Comparison of ENCODE assay signal across 8 mouse cellular contexts in genomic region chr3:32511191-32511550, GRCm38 (mm10). TPM values are rescaled to one million over a fixed set of nuclear protein-coding genes. Genes with fewer than 3 reads are reported as not detected.
A peak's percentile ranks its signal among the peaks of the same experiment; 100 is the strongest.
DNase-seq lines count a peak whose midpoint lies in the region; ATAC-seq lines count a peak whose summit lies in the region.

No protein-coding gene starts in this region.

- peak overlapping the region; percentile 80 for H3K27ac ChIP-seq in kidney, embryonic 16.5 days (ENCODE audit: low read length)
- peak overlapping the region; percentile 79; the same call in 1 of the 2 replicates for H3K27ac ChIP-seq in embryonic facial prominence, embryonic 14.5 days (replicated peaks; ENCODE audit: low read depth, low read length)
- H3K27ac ChIP-seq in limb, embryonic 11.5 days (replicated peaks; ENCODE audit: low read depth, low read length): no peak overlapping the region
- peak overlapping the region; percentile 80; the same call in 1 of the 2 replicates for H3K27ac ChIP-seq in midbrain, embryonic 14.5 days (replicated peaks; ENCODE audit: low read depth, low read length)

- WGBS in kidney, embryonic 16.5 days: 3% methylated on average over 13 of the region's 13 CpGs
- 5% methylated on average over 13 of the region's 13 CpGs for WGBS in embryonic facial prominence, embryonic 14.5 days
- 7% methylated on average over 13 of the region's 13 CpGs for WGBS in limb, embryonic 11.5 days
- WGBS in midbrain, embryonic 14.5 days: 7% methylated on average over 13 of the region's 13 CpGs

- no peaks in the 10 kb centered on the region for H3K9me3 ChIP-seq in kidney, embryonic 16.5 days (ENCODE audit: low read length)
- H3K9me3 ChIP-seq in embryonic facial prominence, embryonic 14.5 days (ENCODE audit: control insufficient read depth, low read length): no peaks in the 10 kb centered on the region
- H3K9me3 ChIP-seq in limb, embryonic 11.5 days (ENCODE audit: control insufficient read depth, low read length): no peaks in the 10 kb centered on the region
- no peaks in the 10 kb centered on the region for H3K9me3 ChIP-seq in midbrain, embryonic 14.5 days (ENCODE audit: control insufficient read depth, low read length)

- peaks cover 10% of the 10 kb centered on the region for H3K36me3 ChIP-seq in kidney, embryonic 16.5 days (ENCODE audit: insufficient read depth, low read length)
- peaks cover 26% of the 10 kb centered on the region; the same call in 1 of the 2 replicates for H3K36me3 ChIP-seq in embryonic facial prominence, embryonic 14.5 days (ENCODE audit: control insufficient read depth, insufficient read depth, low read length)
- no peaks in the 10 kb centered on the region for H3K36me3 ChIP-seq in limb, embryonic 11.5 days (ENCODE audit: control insufficient read depth, insufficient read depth, low read length)
- H3K36me3 ChIP-seq in midbrain, embryonic 14.5 days (ENCODE audit: control insufficient read depth, insufficient read depth, low read length): peaks cover 16% of the 10 kb centered on the region

- ATAC-seq in kidney, embryonic 16.5 days (ENCODE audit: low FRiP score, low TSS enrichment): no peak
- no peak for ATAC-seq in embryonic facial prominence, embryonic 14.5 days (ENCODE audit: low read depth)
- no peak for ATAC-seq in limb, embryonic 11.5 days (ENCODE audit: insufficient number of reproducible peaks, low FRiP score, low TSS enrichment, low read depth)
- ATAC-seq in midbrain, embryonic 14.5 days (ENCODE audit: low FRiP score, low TSS enrichment): no peak

- peak overlapping the region; percentile 76 for H3K4me3 ChIP-seq in kidney, embryonic 16.5 days (ENCODE audit: low read length)
- peak overlapping the region; percentile 88 for H3K4me3 ChIP-seq in embryonic facial prominence, embryonic 14.5 days (ENCODE audit: low read depth, low read length)
- peak overlapping the region; percentile 70 for H3K4me3 ChIP-seq in limb, embryonic 11.5 days (ENCODE audit: low read depth, low read length)
- H3K4me3 ChIP-seq in midbrain, embryonic 14.5 days (replicated peaks; ENCODE audit: low read depth, low read length): peak overlapping the region; percentile 89

- peak overlapping the region; percentile 96 for H3K9ac ChIP-seq in kidney, embryonic 16.5 days (replicated peaks; ENCODE audit: low read length)
- H3K9ac ChIP-seq in embryonic facial prominence, embryonic 14.5 days (ENCODE audit: low read depth, low read length): peak overlapping the region; percentile 96
- peak overlapping the region; percentile 92; the same call in 1 of the 2 replicates for H3K9ac ChIP-seq in limb, embryonic 11.5 days (ENCODE audit: low read length)
- H3K9ac ChIP-seq in midbrain, embryonic 14.5 days (replicated peaks; ENCODE audit: low read length): peak overlapping the region; percentile 93

- no peaks in the 10 kb centered on the region for H3K27me3 ChIP-seq in kidney, embryonic 16.5 days (ENCODE audit: insufficient read depth, low read length)
- H3K27me3 ChIP-seq in embryonic facial prominence, embryonic 14.5 days (replicated peaks; ENCODE audit: control insufficient read depth, insufficient read depth, low read length): no peaks in the 10 kb centered on the region
- H3K27me3 ChIP-seq in limb, embryonic 11.5 days (ENCODE audit: control insufficient read depth, insufficient read depth, low read length): no peaks in the 10 kb centered on the region
- no peaks in the 10 kb centered on the region for H3K27me3 ChIP-seq in midbrain, embryonic 14.5 days (ENCODE audit: control insufficient read depth, insufficient read depth, low read length)

- H3K4me2 ChIP-seq in kidney, embryonic 16.5 days (replicated peaks; ENCODE audit: low read depth, low read length): peak overlapping the region; percentile 71
- peak overlapping the region; percentile 80 for H3K4me2 ChIP-seq in embryonic facial prominence, embryonic 14.5 days (ENCODE audit: low read depth, low read length)
- peak overlapping the region; percentile 57 for H3K4me2 ChIP-seq in limb, embryonic 11.5 days (ENCODE audit: low read depth, severe bottlenecking)
- peak overlapping the region; percentile 66 for H3K4me2 ChIP-seq in midbrain, embryonic 14.5 days (ENCODE audit: low read length)

- H3K4me1 ChIP-seq in kidney, embryonic 16.5 days (ENCODE audit: insufficient read depth, low read length): peaks cover 24% of the 10 kb centered on the region
- H3K4me1 ChIP-seq in embryonic facial prominence, embryonic 14.5 days (ENCODE audit: control insufficient read depth, insufficient read depth, low read length): peaks cover 11% of the 10 kb centered on the region; the same call in 1 of the 2 replicates
- no peaks in the 10 kb centered on the region for H3K4me1 ChIP-seq in limb, embryonic 11.5 days (ENCODE audit: control insufficient read depth, insufficient read depth, low read length)
- H3K4me1 ChIP-seq in midbrain, embryonic 14.5 days (ENCODE audit: control insufficient read depth, insufficient read depth, low read length): peaks cover 8% of the 10 kb centered on the region; the same call in 1 of the 2 replicates

- no peak for DNase-seq in kidney, adult 8-10 months
- peak; percentile 53 for DNase-seq in NIH3T3 (ENCODE audit: low read depth)
- peak; percentile 20 for DNase-seq in embryonic facial prominence, embryonic 14.5 days (ENCODE audit: low spot score)
- no peak for DNase-seq in limb, embryonic 11.5 days (ENCODE audit: low spot score)
- peak; percentile 51 for DNase-seq in midbrain, embryonic 14.5 days
- DNase-seq in ovary, adult 18-20 months (ENCODE audit: low spot score): no peak
- no peak for DNase-seq in layer of hippocampus, adult 8-10 months (ENCODE audit: low spot score in 2 of 2)

RNA-seq across cellular contexts. Expression of gene Zfp639, which starts 1.1 kb away (rescaled TPM):
- polyA plus RNA-seq in kidney, embryonic 16.5 days (2015; fragmentation: Nextera tagmentation; extraction: Ambion mirVana): 38.6 and 42.2 TPM in 2 replicates
- polyA plus RNA-seq in embryonic facial prominence, embryonic 14.5 days (2014; fragmentation: Nextera tagmentation; extraction: Ambion mirVana): 35.4 and 42.2 TPM in 2 replicates
- polyA plus RNA-seq in limb, embryonic 11.5 days (2014; fragmentation: Nextera tagmentation; extraction: Ambion mirVana): 49.0 and 52.1 TPM in 2 replicates
- 43.4 and 46.2 TPM in 2 replicates for polyA plus RNA-seq in midbrain, embryonic 14.5 days (2014; fragmentation: Nextera tagmentation; extraction: Ambion mirVana)
- total RNA-seq in layer of hippocampus, adult 8-10 months (2022): 10 to 100 TPM; 32.4 to 46.3 (median 36.5) TPM

RNA-seq across cellular contexts. Expression of gene Mfn1, which starts 18.1 kb away (rescaled TPM):
- polyA plus RNA-seq in kidney, embryonic 16.5 days (2015; fragmentation: Nextera tagmentation; extraction: Ambion mirVana): 35.2 and 37.6 TPM in 2 replicates
- polyA plus RNA-seq in embryonic facial prominence, embryonic 14.5 days (2014; fragmentation: Nextera tagmentation; extraction: Ambion mirVana): 25.1 and 27.8 TPM in 2 replicates
- 28.3 and 29.3 TPM in 2 replicates for polyA plus RNA-seq in limb, embryonic 11.5 days (2014; fragmentation: Nextera tagmentation; extraction: Ambion mirVana)
- 28.8 and 42.6 TPM in 2 replicates for polyA plus RNA-seq in midbrain, embryonic 14.5 days (2014; fragmentation: Nextera tagmentation; extraction: Ambion mirVana)
- total RNA-seq in layer of hippocampus, adult 8-10 months (2022): 100 to 1,000 TPM in 3 of 4 experiments, 10 to 100 TPM in 1; 79.6 to 113 (median 107) TPM

RNA-seq across cellular contexts. Expression of gene Kcnmb3, which starts 19.1 kb away (rescaled TPM):
- polyA plus RNA-seq in kidney, embryonic 16.5 days (2015; fragmentation: Nextera tagmentation; extraction: Ambion mirVana): 0.23 and 0.26 TPM in 2 replicates
- 0.19 TPM in 1 of 2 replicates, not detected in the other for polyA plus RNA-seq in embryonic facial prominence, embryonic 14.5 days (2014; fragmentation: Nextera tagmentation; extraction: Ambion mirVana)
- 0.28 TPM in 1 of 2 replicates, not detected in the other for polyA plus RNA-seq in limb, embryonic 11.5 days (2014; fragmentation: Nextera tagmentation; extraction: Ambion mirVana)
- 0.12 and 0.16 TPM in 2 replicates for polyA plus RNA-seq in midbrain, embryonic 14.5 days (2014; fragmentation: Nextera tagmentation; extraction: Ambion mirVana)
- total RNA-seq in layer of hippocampus, adult 8-10 months (2022): under 1 TPM; 0.39 to 0.98 (median 0.63) TPM

Comparison
In these comparisons a context has a peak if more than half of its experiments do, and no peak if none do; other contexts are left out.
1. DNase-seq: peak in NIH3T3 (single experiment), embryonic facial prominence, embryonic 14.5 days (single experiment) and midbrain, embryonic 14.5 days (single experiment); none in kidney, adult 8-10 months (0 of 2), limb, embryonic 11.5 days (single experiment), ovary, adult 18-20 months (single experiment) and layer of hippocampus, adult 8-10 months (0 of 2).
2. Peak in every context shown above with its lines, with median percentiles within 50 percentile points of each other: H3K4me2 ChIP-seq, H3K4me3 ChIP-seq and H3K9ac ChIP-seq.